Mouse (Mus musculus): ENCODE data around the gene Prss12. TPM values are rescaled to one million over a fixed set of nuclear protein-coding genes. Genes with fewer than 3 reads are reported as not detected.

Prss12 gene
- total RNA-seq, 2 experiments from 2014 or later = 0.32 to 0.66 TPM

DNA sequence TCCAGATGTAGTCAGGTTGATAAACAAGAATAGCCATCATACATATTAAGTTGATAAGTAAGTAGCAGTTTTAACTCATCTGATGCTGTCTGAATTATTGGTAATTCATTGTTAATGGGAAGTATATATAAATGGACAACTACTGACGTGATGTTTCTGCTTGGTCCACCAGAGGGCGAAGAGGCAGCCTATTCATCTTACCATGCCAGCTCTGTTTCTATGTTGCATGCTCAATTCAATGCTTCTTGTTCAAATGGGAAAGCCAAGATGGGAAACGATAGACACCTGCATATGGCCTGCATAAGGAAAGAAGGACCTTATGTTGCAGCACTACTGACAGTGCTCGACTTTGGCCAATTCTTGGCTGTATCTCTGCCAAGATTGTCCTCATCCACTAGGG lies 70.1 kb downstream of the Prss12 start:
- intact Hi-C loops (cut with DNase I) = loop anchor here (2.0 to 10.0 kb wide), 2 partner anchors 758 to 1068 kb away; partner anchors contain the start of gene 1700003H04Rik
- no peak for DNase-seq

DNA sequence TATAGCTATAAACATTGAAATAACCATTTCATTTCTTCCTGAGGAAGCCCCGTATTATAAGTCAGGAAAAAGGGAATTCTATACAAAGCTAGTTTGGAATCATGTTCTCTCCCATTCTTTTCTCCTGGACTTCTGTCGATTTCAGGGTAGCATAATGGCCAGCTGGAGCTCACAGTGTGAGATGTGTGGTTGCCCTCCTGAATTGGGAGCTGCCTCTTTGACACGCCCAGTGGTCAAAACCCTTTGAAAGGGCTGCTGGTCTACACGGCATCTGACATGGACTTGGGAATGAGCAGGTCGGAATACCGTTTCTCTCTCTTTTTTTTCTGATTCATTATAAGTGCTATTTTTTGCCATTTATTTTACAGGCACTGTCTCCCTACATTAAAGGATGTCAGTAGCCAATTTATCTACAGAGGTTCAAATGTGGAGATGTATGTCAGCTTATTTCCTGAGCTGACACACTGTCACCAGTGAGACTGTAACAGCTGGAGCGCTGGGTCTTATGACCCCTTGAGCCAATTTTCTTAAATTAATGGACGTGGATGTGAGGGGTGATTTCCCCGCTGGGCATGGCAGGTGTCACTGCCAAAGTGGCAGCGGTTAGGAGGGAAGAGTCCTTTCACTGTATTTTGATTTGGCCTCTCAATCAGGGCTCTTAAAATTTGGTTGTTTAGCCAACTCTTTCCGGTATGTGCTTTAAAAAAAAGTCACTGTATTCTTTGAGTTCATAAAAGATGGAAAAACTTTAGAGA lies 79.8 kb downstream of the Prss12 start:
- DNase-seq = no peak
- intact Hi-C loops (cut with DNase I) = no loop called here

DNA sequence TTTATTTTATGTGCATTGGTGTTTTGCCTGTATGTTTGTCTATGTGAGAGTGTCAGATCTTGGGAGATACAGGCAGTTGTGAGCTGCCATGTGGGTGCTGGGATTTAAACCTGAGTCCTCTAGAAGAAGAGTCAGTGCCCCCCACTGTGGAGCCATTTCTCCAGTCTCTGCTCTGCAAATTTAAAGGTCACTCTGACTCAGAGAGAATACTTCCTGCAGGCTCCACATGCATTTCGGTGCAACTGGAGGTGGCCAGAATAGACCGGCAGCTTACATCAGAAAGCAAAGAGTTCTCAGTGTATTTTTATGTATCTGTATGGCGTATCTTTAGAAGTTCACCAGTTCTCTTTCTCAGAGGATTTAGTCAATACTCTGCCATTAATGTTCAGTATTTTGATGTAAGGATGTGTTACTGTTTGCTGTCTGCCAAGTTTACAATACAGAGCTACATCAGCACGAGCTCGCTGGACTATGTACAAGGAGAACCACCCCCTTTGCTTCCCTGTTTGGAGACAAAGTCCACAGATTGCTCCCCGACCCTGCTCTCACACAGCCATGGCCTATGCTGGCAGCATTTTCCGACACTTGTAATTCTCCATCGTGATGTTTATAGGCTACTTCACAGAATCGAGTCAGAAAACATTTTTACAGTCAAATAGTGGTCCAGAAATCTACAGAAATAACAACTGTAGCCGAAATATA lies 81.2 kb downstream of the Prss12 start:
- no peak for DNase-seq
- intact Hi-C loops (cut with DNase I) = no loop called here

DNA sequence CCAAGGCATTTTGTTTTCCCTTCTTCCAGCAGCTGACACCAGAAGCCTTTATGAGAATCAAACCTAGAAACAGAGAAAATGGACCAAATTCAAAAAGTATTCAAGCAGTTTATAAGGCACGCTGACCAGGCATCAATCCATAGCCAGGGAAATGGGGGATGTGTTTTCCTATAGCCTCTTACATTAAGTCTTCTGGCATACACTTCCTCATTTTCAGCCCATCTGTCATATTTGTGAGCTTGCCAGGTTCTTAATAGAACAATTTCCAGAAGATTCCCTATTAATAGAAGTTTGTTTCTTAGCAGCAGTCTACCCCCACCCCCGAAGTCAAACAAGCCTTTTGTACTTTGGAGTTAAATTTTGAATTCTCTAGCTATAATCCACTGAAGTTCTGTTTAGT lies 84.4 kb downstream of the Prss12 start:
- no peak for DNase-seq
- intact Hi-C loops (cut with DNase I) = no loop called here

DNA sequence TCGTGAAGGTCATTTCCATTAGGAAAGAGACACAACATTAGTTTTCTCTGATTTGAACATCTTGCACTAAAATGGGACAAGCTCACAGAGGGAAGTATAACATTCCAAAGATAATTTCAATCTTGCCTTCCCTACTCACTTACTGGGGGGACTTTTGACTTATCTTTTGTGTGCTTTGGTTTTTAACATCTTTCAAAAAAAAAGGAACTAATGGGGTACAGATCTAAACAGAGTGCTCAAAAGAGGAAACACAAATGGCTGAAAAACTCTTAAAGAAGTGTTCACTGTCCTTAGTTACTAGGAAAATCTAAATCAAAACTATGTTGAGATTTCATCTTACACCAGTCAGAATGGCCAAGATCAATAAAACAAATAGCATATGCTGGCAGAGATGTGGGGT lies 90.6 kb downstream of the Prss12 start:
- intact Hi-C loops (cut with DNase I) = no loop called here
- no peak for DNase-seq

DNA sequence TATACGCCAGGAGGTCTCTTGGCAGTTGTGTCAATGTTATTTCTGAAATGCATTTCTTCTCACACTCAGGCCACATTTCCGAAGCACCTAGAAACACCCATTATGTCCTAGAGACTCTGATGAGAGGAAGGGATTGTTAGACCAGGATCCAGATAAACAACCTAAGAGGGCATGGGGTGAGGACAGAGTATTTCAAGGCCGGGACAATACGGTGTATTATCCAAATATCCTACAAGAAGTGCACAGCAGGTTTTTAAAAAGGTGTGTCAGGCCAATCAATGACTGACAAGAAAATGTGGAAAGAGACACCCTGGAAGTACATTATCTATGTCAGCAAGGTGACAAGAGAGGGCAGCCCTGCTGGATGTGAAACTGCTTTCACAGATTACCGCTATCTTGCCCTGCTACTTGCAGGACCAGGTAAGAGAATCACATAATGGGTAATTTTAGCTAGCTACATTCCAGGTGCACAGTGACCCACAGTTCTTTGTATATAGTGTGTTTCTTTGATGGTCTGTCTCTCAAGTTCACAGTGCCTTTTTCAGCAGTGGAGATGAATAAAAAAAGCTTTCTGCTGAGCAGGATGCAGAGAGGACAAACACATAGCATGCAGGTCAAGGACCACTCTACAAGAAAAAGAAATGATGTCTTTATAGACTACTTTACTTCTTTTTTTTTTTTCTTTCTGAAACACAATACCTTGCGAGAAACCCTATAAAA lies 97.0 kb downstream of the Prss12 start:
- DNase-seq = no peak
- intact Hi-C loops (cut with DNase I) = no loop called here

DNA sequence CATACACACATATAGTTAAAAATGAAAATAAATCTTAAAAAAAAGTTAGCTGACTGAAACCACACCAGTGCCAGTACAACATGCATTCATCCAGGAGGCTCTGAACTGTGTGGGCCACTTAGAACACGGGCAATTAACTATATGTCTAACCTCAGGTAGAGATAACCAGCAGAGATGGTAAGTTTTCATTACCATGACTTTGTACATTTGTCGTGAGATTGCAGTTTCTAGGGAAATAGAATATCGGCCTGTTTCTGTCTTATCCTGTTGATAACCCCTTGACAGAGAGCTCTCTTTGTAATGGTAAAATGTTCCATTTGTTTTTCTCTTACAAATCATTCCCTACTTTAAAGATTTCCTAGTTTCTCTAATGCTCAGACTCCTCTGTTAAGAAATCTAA lies 103.8 kb downstream of the Prss12 start:
- intact Hi-C loops (cut with DNase I) = no loop called here
- no peak for DNase-seq

DNA sequence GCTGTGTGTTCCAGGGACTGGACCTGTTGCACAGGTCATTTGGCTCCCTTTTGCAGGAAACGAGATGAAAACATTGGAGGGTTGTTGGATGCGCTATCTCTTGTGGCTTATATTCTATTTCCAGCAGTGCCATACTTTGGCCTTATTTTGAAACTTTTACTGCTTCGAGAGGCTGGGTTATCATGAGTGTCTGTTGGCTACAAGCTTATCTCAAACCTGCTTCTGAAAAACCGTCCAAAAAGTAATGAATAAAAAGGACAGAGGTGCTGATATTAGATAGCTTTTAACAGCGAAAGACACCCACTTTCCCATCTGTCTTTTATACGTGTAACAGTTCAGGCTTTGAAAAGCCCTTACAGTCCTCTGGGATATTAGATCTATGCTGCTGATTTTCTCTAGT lies 107.2 kb downstream of the Prss12 start:
- intact Hi-C loops (cut with DNase I) = no loop called here
- no peak for DNase-seq

DNA sequence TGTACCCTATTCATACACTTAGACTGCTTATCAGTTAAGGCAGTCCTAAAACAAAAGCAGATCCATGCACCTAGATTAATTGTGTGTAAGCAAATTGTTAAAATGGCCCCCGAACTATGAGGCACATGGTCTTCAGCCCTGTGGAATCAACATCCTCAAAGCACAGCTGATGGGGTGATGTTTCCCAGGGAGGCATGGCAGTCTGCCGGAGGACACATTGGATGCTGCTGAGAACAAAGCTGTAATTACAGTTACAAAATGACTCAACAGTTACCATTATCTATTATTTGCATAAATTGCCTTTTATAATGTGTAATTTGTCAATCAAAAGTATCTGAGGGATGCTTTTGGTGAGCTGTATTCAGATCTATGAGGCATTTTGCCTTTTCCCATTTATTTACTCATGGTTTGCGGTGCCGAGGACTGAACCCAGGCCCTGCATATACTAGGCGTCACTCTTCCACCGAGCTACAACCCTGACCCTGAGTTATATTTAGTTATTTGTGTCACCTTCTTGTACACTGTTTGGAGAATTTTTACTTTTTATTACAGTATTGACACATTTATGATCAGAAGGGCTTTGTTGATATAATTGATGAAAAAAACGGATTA lies 108.6 kb downstream of the Prss12 start:
- intact Hi-C loops (cut with DNase I) = no loop called here
- DNase-seq = no peak

Other genes starting within 250 kb of the Prss12 start
- gene Synpo2, start 210.8 kb upstream of the Prss12 start, total RNA-seq (2021) = 100 to 1,000 TPM; 237 to 262 TPM
- 1 to 10 TPM; 8.2 to 8.4 TPM for gene Sec24d, start 179.5 kb upstream of the Prss12 start, total RNA-seq (2021)
- 1 to 10 TPM; 6.7 to 8.0 TPM for gene Mettl14, start 60.8 kb upstream of the Prss12 start, total RNA-seq (2021)
- gene Ndst3, start 243.9 kb downstream of the Prss12 start, total RNA-seq (2021) = not detected